Mouse (Mus musculus) adipocyte (in vitro differentiated cells): ENCODE measurements around the gene Fah.

Experiments
- DNase-seq: peaks from one replicate; pipeline ENCODE4 v3.0.0-alpha.2; 2016; ENCODE audit warnings: low spot score

Gene Fah

GRCm38 (mm10) chr7:84606293-84606749, at the start of gene Fah:
Gene Fah (minus strand): TSS chr7:84606722.
- DNase-seq = peak; percentile 49

- no peak for DNase-seq
Measured at GRCm38 (mm10) chr7:84652740-84653139, 46.2 kb upstream of the Fah start.

GRCm38 (mm10) chr7:84651987-84652321, 45.4 kb upstream of the Fah start:
- DNase-seq = no peak

- no peak for DNase-seq
Measured at GRCm38 (mm10) chr7:84651303-84651986, 44.9 kb upstream of the Fah start.

- no peak for DNase-seq
Measured at GRCm38 (mm10) chr7:84649016-84649415, 42.5 kb upstream of the Fah start.

- no peak for DNase-seq
Measured at GRCm38 (mm10) chr7:84646256-84646655, 39.7 kb upstream of the Fah start.

- no peak for DNase-seq
Measured at GRCm38 (mm10) chr7:84643270-84643998, 36.9 kb upstream of the Fah start.

- no peak for DNase-seq
Measured at GRCm38 (mm10) chr7:84642159-84642928, 35.8 kb upstream of the Fah start.

- DNase-seq = no peak
Measured at GRCm38 (mm10) chr7:84636939-84637338, 30.4 kb upstream of the Fah start.

GRCm38 (mm10) chr7:84631878-84632277, 25.4 kb upstream of the Fah start:
- no peak for DNase-seq

GRCm38 (mm10) chr7:84623718-84624117, 17.2 kb upstream of the Fah start:
- no peak for DNase-seq

- no peak for DNase-seq
Measured at GRCm38 (mm10) chr7:84620956-84621355, 14.4 kb upstream of the Fah start.

- no peak for DNase-seq
Measured at GRCm38 (mm10) chr7:84618951-84619350, 12.4 kb upstream of the Fah start.

GRCm38 (mm10) chr7:84612445-84612844, 5.9 kb upstream of the Fah start:
- DNase-seq = no peak

- no peak for DNase-seq
Measured at GRCm38 (mm10) chr7:84611609-84612008, 5.1 kb upstream of the Fah start.

- peak; percentile 87 for DNase-seq
Measured at GRCm38 (mm10) chr7:84605704-84606292, 724 bp downstream of the Fah start.

GRCm38 (mm10) chr7:84605033-84605687, 1.4 kb downstream of the Fah start:
- peak; percentile 79 for DNase-seq

- DNase-seq = peak; percentile 69
Measured at GRCm38 (mm10) chr7:84604501-84604900, 2.0 kb downstream of the Fah start.

- no peak for DNase-seq
Measured at GRCm38 (mm10) chr7:84601331-84601730, 5.2 kb downstream of the Fah start.

- DNase-seq = no peak
Measured at GRCm38 (mm10) chr7:84600631-84601030, 5.9 kb downstream of the Fah start.

GRCm38 (mm10) chr7:84596633-84597032, 9.9 kb downstream of the Fah start:
- no peak for DNase-seq

- no peak for DNase-seq
Measured at GRCm38 (mm10) chr7:84596002-84596401, 10.5 kb downstream of the Fah start.
